Mouse (Mus musculus) C2C12 (cell line): ENCODE data around the gene Socs2.

Experiments used
- CEBPB ChIP-seq: IDR thresholded peaks from one replicate; pipeline ENCODE4 v1.6.1; 2011; ENCODE audit warnings: low read depth, mild to moderate bottlenecking, control low read depth, moderate library complexity
- CTCF ChIP-seq: IDR thresholded peaks from one replicate; pipeline ENCODE4 v1.5.1; 2011; ENCODE audit not compliant: control insufficient read depth, insufficient read depth, insufficient read length
- FOSL1 ChIP-seq: IDR thresholded peaks from one replicate; pipeline ENCODE4 v1.8.0; 2011; ENCODE audit warnings: mild to moderate bottlenecking, low read length; ENCODE audit not compliant: poor library complexity, insufficient read depth, severe bottlenecking
- MAX ChIP-seq: IDR thresholded peaks from one replicate; pipeline ENCODE4 v1.6.1; 2011; ENCODE audit warnings: mild to moderate bottlenecking, control low read depth
- MYOD1 ChIP-seq: IDR thresholded peaks from one replicate; pipeline ENCODE4 v1.6.1; 2011; ENCODE audit warnings: low read depth; ENCODE audit not compliant: control insufficient read depth, insufficient read length
- MYOG ChIP-seq: IDR thresholded peaks from one replicate; pipeline ENCODE4 v1.6.1; 2011; ENCODE audit not compliant: control insufficient read depth, insufficient read length; ENCODE audit errors: extremely low read depth
- USF1 ChIP-seq: IDR thresholded peaks from one replicate; pipeline ENCODE4 v1.6.1; 2011; ENCODE audit warnings: low read depth, mild to moderate bottlenecking, control low read depth, moderate library complexity

GRCm38 (mm10) chr10:95407541-95408160 lies 9.3 kb downstream of the Socs2 start:
- TF ChIP-seq CTCF (no peak), CEBPB (no peak), MAX (no peak), MYOD1 (no peak), USF1 (no peak), FOSL1 (no peak), MYOG (no peak)
